Mouse (Mus musculus) stomach, postnatal 0 days (tissue): ENCODE data around the gene Bcl3. TPM values are rescaled to one million over a fixed set of nuclear protein-coding genes. Genes with fewer than 3 reads are reported as not detected.
A peak's percentile ranks its signal among the peaks of the same experiment; 100 is the strongest.

Source experiments
- ATAC-seq: fragments of 200-750 bp; cut with Nextera tagmentation; 2 replicates; pipeline ENCODE4 v1.8.0; 2017; ENCODE audit not compliant: low FRiP score, low TSS enrichment
- DNase-seq: peaks from one replicate; pipeline ENCODE4 v3.0.0-alpha.2; 2016; ENCODE audit warnings: low spot score
- H3K27ac ChIP-seq: fragments of 300-500 bp; sonication (generic); replicated peaks from 2 replicates; pipeline ENCODE4 v1.5.1; 2014; ENCODE audit warnings: mild to moderate bottlenecking, control low read depth
- H3K27me3 ChIP-seq: fragments of 300-500 bp; sonication (generic); 2 replicates; pipeline ENCODE4 v1.6.1; 2014; ENCODE audit warnings: low read length; ENCODE audit not compliant: control insufficient read depth, insufficient read depth
- H3K36me3 ChIP-seq: fragments of 300-500 bp; sonication (generic); 2 replicates; pipeline ENCODE4 v1.6.1; 2014; ENCODE audit warnings: low read length, mixed read lengths; ENCODE audit not compliant: control insufficient read depth, insufficient read depth
- H3K4me1 ChIP-seq: fragments of 300-500 bp; sonication (generic); replicated peaks from 2 replicates; pipeline ENCODE4 v1.6.1; 2014; ENCODE audit warnings: antibody characterized with exemption; ENCODE audit not compliant: control insufficient read depth, insufficient read depth
- H3K4me2 ChIP-seq: fragments of 300-500 bp; sonication (generic); replicated peaks from 2 replicates; pipeline ENCODE4 v1.6.1; 2014; ENCODE audit warnings: low read depth, mild to moderate bottlenecking, control low read depth, moderate library complexity
- H3K4me3 ChIP-seq: fragments of 300-500 bp; sonication (generic); 2 replicates; pipeline ENCODE4 v1.5.1; 2014; ENCODE audit warnings: low read depth, low read length, control low read depth
- H3K9ac ChIP-seq: fragments of 300-500 bp; sonication (generic); 2 replicates; pipeline ENCODE4 v1.6.1; 2014; ENCODE audit warnings: mild to moderate bottlenecking, low read length, control low read depth, mixed read lengths
- H3K9me3 ChIP-seq: fragments of 300-500 bp; sonication (generic); 2 replicates; pipeline ENCODE4 v1.6.1; 2016; ENCODE audit warnings: low read length; ENCODE audit not compliant: control insufficient read depth
- CTCF ChIP-seq: IDR thresholded peaks from 2 replicates; pipeline ENCODE4 v1.5.1; 2016; ENCODE audit warnings: antibody characterized with exemption, low read depth, mild to moderate bottlenecking, moderate library complexity
- EP300 ChIP-seq: optimal IDR thresholded peaks from 2 replicates; pipeline ENCODE3; 2016; ENCODE audit warnings: antibody characterized with exemption
- WGBS: fragments of 180-500 bp; shearing (Covaris S2); extraction: QIAGEN DNeasy Blood & Tissue Kit; methylation state at CpG from one replicate; pipeline ENCODE4 v1.1.7; 2014; 5-methylcytosine and 5-hydroxymethylcytosine counted together
- polyA plus RNA-seq: library from polyadenylated mRNA; unstranded; fragments of >200 nt; fragmentation: Nextera tagmentation; extraction: Ambion mirVana; gene quantifications from 2 replicates; pipeline ENCODE4 v1.2.1, GENCODE M21; 2015

Gene Bcl3
- polyA plus RNA-seq, 1 experiment from 2014 or later: 9.1 TPM

- Histone ChIP-seq H3K27ac (no peak overlapping the region), H3K27me3 (no peaks in the 10 kb centered on the region), H3K4me3 (no peak overlapping the region), H3K9me3 (no peaks in the 10 kb centered on the region), H3K9ac (no peak overlapping the region), H3K4me2 (no peak overlapping the region), H3K4me1 (no peaks in the 10 kb centered on the region), H3K36me3 (no peaks in the 10 kb centered on the region)
- DNase-seq (no peak), ATAC-seq (no peak)
- TF ChIP-seq CTCF: no peak
- TF ChIP-seq EP300: no peak
- WGBS: 65% methylated on average over 8 of the region's 8 CpGs
These were observed 42.9 kb upstream of the Bcl3 start for GRCm38 (mm10) chr7:19865246-19866036.

GRCm38 (mm10) chr7:19864241-19864640 is 41.7 kb upstream of the Bcl3 start:
- no peak for TF ChIP-seq EP300
- TF ChIP-seq CTCF: no peak
- H3K27ac ChIP-seq: no peak overlapping the region
- no peaks in the 10 kb centered on the region for H3K9me3 ChIP-seq
- DNase-seq: no peak
- H3K4me1 ChIP-seq: no peaks in the 10 kb centered on the region
- peak; percentile 24; the same call in 1 of the 2 replicates for ATAC-seq
- 27% methylated on average over 2 of the region's 2 CpGs for WGBS
- H3K4me2 ChIP-seq: no peak overlapping the region
- no peaks in the 10 kb centered on the region for H3K27me3 ChIP-seq
- no peak overlapping the region for H3K4me3 ChIP-seq
- no peak overlapping the region for H3K9ac ChIP-seq
- no peaks in the 10 kb centered on the region for H3K36me3 ChIP-seq

- DNase-seq: no peak
- TF ChIP-seq EP300 (no peak), CTCF (no peak)
- Histone ChIP-seq H3K4me3 (no peak within 1 kb of the TSS), H3K9ac (no peak within 1 kb of the TSS), H3K27ac (no peak within 1 kb of the TSS), H3K9me3 (no peaks in the 10 kb centered on the region), H3K4me1 (no peaks in the 10 kb centered on the region), H3K36me3 (no peaks in the 10 kb centered on the region), H3K27me3 (no peaks in the 10 kb centered on the region), H3K4me2 (no peak within 1 kb of the TSS)
- no peak for ATAC-seq
- 81% methylated on average over 9 of the region's 9 CpGs for WGBS
These were observed 38.6 kb upstream of the Bcl3 start, which contains the start of gene Ceacam16 for GRCm38 (mm10) chr7:19861199-19861598. TSS of gene Ceacam16 (minus strand) at chr7:19861299.

- Histone ChIP-seq H3K27me3 (no peaks in the 10 kb centered on the region), H3K4me2 (no peak overlapping the region), H3K27ac (no peak overlapping the region), H3K4me1 (no peaks in the 10 kb centered on the region), H3K9me3 (no peaks in the 10 kb centered on the region), H3K9ac (no peak overlapping the region), H3K4me3 (no peak overlapping the region), H3K36me3 (no peaks in the 10 kb centered on the region)
- 53% methylated on average over 10 of the region's 10 CpGs for WGBS
- no peak for ATAC-seq
- DNase-seq: no peak
- TF ChIP-seq EP300 (no peak), CTCF (no peak)
These were observed 37.2 kb upstream of the Bcl3 start for GRCm38 (mm10) chr7:19859740-19860139.

GRCm38 (mm10) chr7:19856283-19856682 is 33.7 kb upstream of the Bcl3 start:
- H3K4me2 ChIP-seq: no peak overlapping the region
- no peak overlapping the region for H3K4me3 ChIP-seq
- H3K9ac ChIP-seq: no peak overlapping the region
- no peaks in the 10 kb centered on the region for H3K4me1 ChIP-seq
- TF ChIP-seq EP300 (no peak), CTCF (no peak)
- no peaks in the 10 kb centered on the region for H3K36me3 ChIP-seq
- ATAC-seq (no peak), DNase-seq (no peak)
- no peak overlapping the region for H3K27ac ChIP-seq
- no peaks in the 10 kb centered on the region for H3K27me3 ChIP-seq
- H3K9me3 ChIP-seq: no peaks in the 10 kb centered on the region
- WGBS: 76% methylated on average over 6 of the region's 6 CpGs

GRCm38 (mm10) chr7:19855663-19856062 is 33.1 kb upstream of the Bcl3 start:
- DNase-seq (no peak), ATAC-seq (no peak)
- H3K4me3 ChIP-seq: no peak overlapping the region
- 74% methylated on average over 5 of the region's 5 CpGs for WGBS
- TF ChIP-seq EP300: no peak
- no peak for TF ChIP-seq CTCF
- H3K9me3 ChIP-seq: no peaks in the 10 kb centered on the region
- H3K27me3 ChIP-seq: no peaks in the 10 kb centered on the region
- H3K4me2 ChIP-seq: no peak overlapping the region
- H3K9ac ChIP-seq: no peak overlapping the region
- no peaks in the 10 kb centered on the region for H3K4me1 ChIP-seq
- no peaks in the 10 kb centered on the region for H3K36me3 ChIP-seq
- H3K27ac ChIP-seq: no peak overlapping the region
